Mouse (Mus musculus) liver, postnatal 0 days (tissue): Measurements from ENCODE around the gene Calcoco1. TPM values are rescaled to one million over a fixed set of nuclear protein-coding genes. Genes with fewer than 3 reads are reported as not detected.

Experiments used
- ATAC-seq: fragments of 200-750 bp; cut with Nextera tagmentation; 2 replicates; pipeline ENCODE4 v1.8.0; 2017; ENCODE audit warnings: mild to moderate bottlenecking, moderate library complexity
- DNase-seq: peaks from one replicate; pipeline ENCODE4 v3.0.0-alpha.2; 2016
- H3K27ac ChIP-seq: fragments of 300-500 bp; sonication (generic); 2 replicates; pipeline ENCODE4 v1.5.1; 2014; ENCODE audit warnings: antibody characterized with exemption, moderate library complexity, mild to moderate bottlenecking, low read depth
- H3K27me3 ChIP-seq: fragments of 300-500 bp; sonication (generic); 2 replicates; pipeline ENCODE4 v1.6.1; 2014; ENCODE audit warnings: low read length, control low read depth, mixed read lengths; ENCODE audit not compliant: insufficient read depth
- H3K36me3 ChIP-seq: fragments of 300-500 bp; sonication (generic); replicated peaks from 2 replicates; pipeline ENCODE4 v1.6.1; 2014; ENCODE audit warnings: mild to moderate bottlenecking, control low read depth, low read length, moderate library complexity, mixed read lengths; ENCODE audit not compliant: insufficient read depth
- H3K4me1 ChIP-seq: fragments of 300-500 bp; sonication (generic); 2 replicates; pipeline ENCODE4 v1.6.1; 2014; ENCODE audit warnings: antibody characterized with exemption, mild to moderate bottlenecking, control low read depth; ENCODE audit not compliant: insufficient read depth
- H3K4me2 ChIP-seq: fragments of 300-500 bp; sonication (generic); 2 replicates; pipeline ENCODE4 v1.6.1; 2014; ENCODE audit warnings: low read depth, mild to moderate bottlenecking, low read length, moderate library complexity, mixed read lengths
- H3K4me3 ChIP-seq: fragments of 300-500 bp; sonication (generic); 2 replicates; pipeline ENCODE4 v1.5.1; 2014; ENCODE audit warnings: low read depth, low read length
- H3K9ac ChIP-seq: fragments of 300-500 bp; sonication (generic); replicated peaks from 2 replicates; pipeline ENCODE4 v1.6.1; 2014; ENCODE audit warnings: mild to moderate bottlenecking, moderate library complexity
- H3K9me3 ChIP-seq: fragments of 300-500 bp; sonication (generic); 2 replicates; pipeline ENCODE4 v1.6.1; 2016; ENCODE audit warnings: mild to moderate bottlenecking, control low read depth, low read length, mixed read lengths
- CTCF ChIP-seq: sonication (generic); IDR thresholded peaks from 2 replicates; pipeline ENCODE4 v1.5.1; 2016; ENCODE audit warnings: antibody characterized with exemption, low read depth
- EP300 ChIP-seq: IDR thresholded peaks from 2 replicates; pipeline ENCODE4 v1.6.1; 2016; ENCODE audit warnings: antibody characterized with exemption, low read depth, mild to moderate bottlenecking
- WGBS: fragments of 180-500 bp; shearing (Covaris S2); extraction: QIAGEN DNeasy Blood & Tissue Kit; methylation state at CpG from one replicate; pipeline ENCODE4 v1.1.7; 2014; ENCODE audit not compliant: insufficient replicate concordance; 5-methylcytosine and 5-hydroxymethylcytosine counted together
- microRNA counts: library from miRNA; unstranded; fragments of <30 nt; microRNA quantifications from one replicate; lab custom pipeline; 2015
- microRNA-seq: library from miRNA; unstranded; fragments of <30 nt; microRNA quantifications from one replicate; pipeline ENCODE4, GENCODE M21; 2016
- polyA plus RNA-seq: library from polyadenylated mRNA; unstranded; fragments of >200 nt; fragmentation: Nextera tagmentation; extraction: Ambion mirVana; gene quantifications from 2 replicates; pipeline ENCODE4 v1.2.1, GENCODE M21; 2015

Gene Calcoco1
- polyA plus RNA-seq, 1 experiment from 2014 or later = 11.1 TPM

DNA sequence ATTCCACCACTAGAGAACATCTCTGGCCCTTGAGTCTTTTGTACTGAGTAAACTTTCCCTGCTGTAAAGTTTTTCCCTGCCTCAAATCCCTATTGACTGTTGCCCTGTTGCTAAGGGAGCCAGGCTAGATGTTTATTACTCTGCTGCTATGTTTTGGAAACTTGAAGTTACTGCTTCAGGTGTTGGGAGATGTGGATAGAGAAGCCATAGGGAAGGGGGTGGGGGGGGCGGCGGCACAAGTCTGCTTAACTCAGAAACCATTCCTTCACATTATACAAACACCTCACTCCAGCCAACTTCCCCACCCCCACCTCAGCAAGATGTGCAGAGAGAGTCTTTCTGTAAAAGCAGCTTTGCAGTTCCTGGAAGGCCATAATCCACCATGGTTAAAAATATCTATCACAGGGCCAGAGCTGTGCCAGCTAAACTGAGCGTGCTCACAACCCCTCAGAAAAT is 64.0 kb downstream of the Calcoco1 start:
- Histone ChIP-seq H3K4me3 (no peak overlapping the region), H3K36me3 (peaks cover 20% of the 10 kb centered on the region), H3K9ac (no peak overlapping the region), H3K9me3 (no peaks in the 10 kb centered on the region), H3K27me3 (no peaks in the 10 kb centered on the region), H3K4me1 (peaks cover 3% of the 10 kb centered on the region), H3K27ac (no peak overlapping the region), H3K4me2 (no peak overlapping the region)
- no peak for ATAC-seq
- no peak for DNase-seq
- 71% methylated on average over 3 of the region's 3 CpGs for WGBS
- TF ChIP-seq EP300 (no peak), CTCF (no peak)

MicroRNAs within 50 kb of the gene (microRNA counts, 519-probe panel; counts per million panel counts)
- microRNA mmu-miR-688 (lab: Ali Mortazavi, UCI) = not detected

Small RNA genes lying within 50 kb of the gene (microRNA-seq; reads per million reads assigned to microRNA genes)
- not detected for gene Mir688

Other genes with a start within 250 kb of the Calcoco1 start
- not detected in 2 replicates for gene Gm10337, start 218.5 kb downstream of the Calcoco1 start, polyA plus RNA-seq
- gene Map3k12, start 205.1 kb downstream of the Calcoco1 start, polyA plus RNA-seq = 0.53 and 0.85 TPM in 2 replicates
- gene Tarbp2, start 204.0 kb downstream of the Calcoco1 start, polyA plus RNA-seq = 26.8 and 27.8 TPM in 2 replicates
- 0.42 and 0.60 TPM in 2 replicates for gene Npff, start 197.2 kb downstream of the Calcoco1 start, polyA plus RNA-seq
- gene Gm28047, start 97.1 kb downstream of the Calcoco1 start, polyA plus RNA-seq = not detected in 2 replicates
- gene Atf7, start 96.7 kb downstream of the Calcoco1 start, polyA plus RNA-seq = 7.7 and 8.1 TPM in 2 replicates
- 49.2 and 53.0 TPM in 2 replicates for gene Atp5g2, start 49.8 kb downstream of the Calcoco1 start, polyA plus RNA-seq
- not detected in 2 replicates for gene Hoxc13, start 198.9 kb upstream of the Calcoco1 start, polyA plus RNA-seq
- gene Hoxc12, start 214.6 kb upstream of the Calcoco1 start, polyA plus RNA-seq = not detected in 2 replicates
- not detected in 2 replicates for gene Hoxc11, start 232.2 kb upstream of the Calcoco1 start, polyA plus RNA-seq
- not detected in 2 replicates for gene Hoxc10, start 244.6 kb upstream of the Calcoco1 start, polyA plus RNA-seq
- not detected in 2 replicates for gene Hoxc5, start 245.3 kb upstream of the Calcoco1 start, polyA plus RNA-seq